Mouse (Mus musculus): Measurements from ENCODE around the gene Slf2. TPM values are rescaled to one million over a fixed set of nuclear protein-coding genes. Genes with fewer than 3 reads are reported as not detected.

Slf2 gene
- polyA plus RNA-seq, 1 experiment from 2014 or later: 31.3 TPM

- no peak overlapping the region for H3K9ac ChIP-seq (ENCODE audit: low read length)
- WGBS: 51% methylated on average over 7 of the region's 7 CpGs
- H3K36me3 ChIP-seq (ENCODE audit: control insufficient read depth, insufficient read depth, low read length): no peaks in the 10 kb centered on the region
- no peak overlapping the region for H3K4me2 ChIP-seq (ENCODE audit: low read depth, low read length)
- no peak for ATAC-seq (ENCODE audit: insufficient read depth, low FRiP score)
- H3K9me3 ChIP-seq (replicated peaks; ENCODE audit: control insufficient read depth, low read length): no peaks in the 10 kb centered on the region
- no peak overlapping the region for H3K4me3 ChIP-seq (replicated peaks; ENCODE audit: low read length)
- no peak overlapping the region for H3K27ac ChIP-seq (ENCODE audit: low read length)
- H3K27me3 ChIP-seq (ENCODE audit: control insufficient read depth, insufficient read depth, low read length): no peaks in the 10 kb centered on the region
- H3K4me1 ChIP-seq (ENCODE audit: control insufficient read depth, insufficient read depth, low read length): peaks cover 25% of the 10 kb centered on the region
Measured at GRCm38 (mm10) chr19:44992246-44992645, 61.3 kb downstream of the Slf2 start.

- H3K27ac ChIP-seq (ENCODE audit: low read length): no peak overlapping the region
- no peak overlapping the region for H3K4me2 ChIP-seq (ENCODE audit: low read depth, low read length)
- no peaks in the 10 kb centered on the region for H3K36me3 ChIP-seq (ENCODE audit: control insufficient read depth, insufficient read depth, low read length)
- no peak overlapping the region for H3K9ac ChIP-seq (ENCODE audit: low read length)
- H3K9me3 ChIP-seq (replicated peaks; ENCODE audit: control insufficient read depth, low read length): no peaks in the 10 kb centered on the region
- H3K4me1 ChIP-seq (ENCODE audit: control insufficient read depth, insufficient read depth, low read length): peaks cover 25% of the 10 kb centered on the region
- no peak overlapping the region for H3K4me3 ChIP-seq (replicated peaks; ENCODE audit: low read length)
- ATAC-seq (ENCODE audit: insufficient read depth, low FRiP score): no peak
- H3K27me3 ChIP-seq (ENCODE audit: control insufficient read depth, insufficient read depth, low read length): no peaks in the 10 kb centered on the region
- 63% methylated on average over 7 of the region's 7 CpGs for WGBS
Measured at GRCm38 (mm10) chr19:44992712-44993111, 61.8 kb downstream of the Slf2 start.

GRCm38 (mm10) chr19:44997786-44998185 is 66.8 kb downstream of the Slf2 start:
- Histone ChIP-seq H3K36me3 (ENCODE audit: control insufficient read depth, insufficient read depth, low read length) (no peaks in the 10 kb centered on the region), H3K9ac (ENCODE audit: low read length) (no peak overlapping the region), H3K4me3 (replicated peaks; ENCODE audit: low read length) (no peak overlapping the region), H3K4me2 (ENCODE audit: low read depth, low read length) (no peak overlapping the region), H3K4me1 (ENCODE audit: control insufficient read depth, insufficient read depth, low read length) (no peaks in the 10 kb centered on the region), H3K9me3 (replicated peaks; ENCODE audit: control insufficient read depth, low read length) (no peaks in the 10 kb centered on the region), H3K27ac (ENCODE audit: low read length) (no peak overlapping the region), H3K27me3 (ENCODE audit: control insufficient read depth, insufficient read depth, low read length) (no peaks in the 10 kb centered on the region)
- WGBS: 72% methylated on average over 11 of the region's 11 CpGs
- no peak for ATAC-seq (ENCODE audit: insufficient read depth, low FRiP score)

- 85% methylated on average over 8 of the region's 8 CpGs for WGBS
Measured at GRCm38 (mm10) chr19:44999647-45000046, 68.7 kb downstream of the Slf2 start.

GRCm38 (mm10) chr19:45002301-45002700 is 71.3 kb downstream of the Slf2 start:
- Histone ChIP-seq H3K9ac (ENCODE audit: low read length) (no peak overlapping the region), H3K27ac (ENCODE audit: low read length) (no peak overlapping the region), H3K36me3 (ENCODE audit: control insufficient read depth, insufficient read depth, low read length) (no peaks in the 10 kb centered on the region), H3K27me3 (ENCODE audit: control insufficient read depth, insufficient read depth, low read length) (no peaks in the 10 kb centered on the region), H3K4me2 (ENCODE audit: low read depth, low read length) (no peak overlapping the region), H3K4me3 (replicated peaks; ENCODE audit: low read length) (no peak overlapping the region), H3K9me3 (replicated peaks; ENCODE audit: control insufficient read depth, low read length) (no peaks in the 10 kb centered on the region), H3K4me1 (ENCODE audit: control insufficient read depth, insufficient read depth, low read length) (peaks cover 13% of the 10 kb centered on the region)
- WGBS: 69% methylated on average over 3 of the region's 3 CpGs
- no peak for ATAC-seq (ENCODE audit: insufficient read depth, low FRiP score)

More at GRCm38 (mm10) chr19:44999647-45000046, 68.7 kb downstream of the Slf2 start:
- Histone ChIP-seq H3K4me1 (ENCODE audit: control insufficient read depth, insufficient read depth, low read length) (no peaks in the 10 kb centered on the region), H3K36me3 (ENCODE audit: control insufficient read depth, insufficient read depth, low read length) (no peaks in the 10 kb centered on the region), H3K4me2 (ENCODE audit: low read depth, low read length) (no peak overlapping the region), H3K27me3 (ENCODE audit: control insufficient read depth, insufficient read depth, low read length) (no peaks in the 10 kb centered on the region), H3K9ac (ENCODE audit: low read length) (no peak overlapping the region), H3K4me3 (replicated peaks; ENCODE audit: low read length) (no peak overlapping the region), H3K9me3 (replicated peaks; ENCODE audit: control insufficient read depth, low read length) (no peaks in the 10 kb centered on the region), H3K27ac (ENCODE audit: low read length) (no peak overlapping the region)
- no peak for ATAC-seq (ENCODE audit: insufficient read depth, low FRiP score)

GRCm38 (mm10) chr19:45003740-45004516 is 73.0 kb downstream of the Slf2 start:
- Histone ChIP-seq H3K4me1 (ENCODE audit: control insufficient read depth, insufficient read depth, low read length) (peaks cover 18% of the 10 kb centered on the region), H3K27me3 (ENCODE audit: control insufficient read depth, insufficient read depth, low read length) (no peaks in the 10 kb centered on the region), H3K9ac (ENCODE audit: low read length) (no peak overlapping the region), H3K9me3 (replicated peaks; ENCODE audit: control insufficient read depth, low read length) (no peaks in the 10 kb centered on the region), H3K36me3 (ENCODE audit: control insufficient read depth, insufficient read depth, low read length) (no peaks in the 10 kb centered on the region), H3K4me2 (ENCODE audit: low read depth, low read length) (no peak overlapping the region), H3K27ac (ENCODE audit: low read length) (no peak overlapping the region), H3K4me3 (replicated peaks; ENCODE audit: low read length) (no peak overlapping the region)
- no peak for ATAC-seq (ENCODE audit: insufficient read depth, low FRiP score)
- WGBS: 86% methylated on average over 7 of the region's 7 CpGs

GRCm38 (mm10) chr19:45005444-45005843 is 74.5 kb downstream of the Slf2 start, which contains the start of gene Twnk:
TSS of gene Twnk (plus strand) at chr19:45005663.
- H3K4me1 ChIP-seq (ENCODE audit: control insufficient read depth, insufficient read depth, low read length): peaks cover 18% of the 10 kb centered on the region
- peak within 1 kb of the TSS; percentile 99 for H3K4me3 ChIP-seq (replicated peaks; ENCODE audit: low read length)
- 10% methylated on average over 16 of the region's 16 CpGs for WGBS
- peak within 1 kb of the TSS; percentile 82 for H3K27ac ChIP-seq (ENCODE audit: low read length)
- H3K36me3 ChIP-seq (ENCODE audit: control insufficient read depth, insufficient read depth, low read length): 0 out of 2 replicates have a peak, but pooled peaks cover 1% of the 10 kb centered on the region
- ATAC-seq (ENCODE audit: insufficient read depth, low FRiP score): no peak
- H3K4me2 ChIP-seq (ENCODE audit: low read depth, low read length): peak within 1 kb of the TSS; percentile 75
- H3K9me3 ChIP-seq (replicated peaks; ENCODE audit: control insufficient read depth, low read length): no peaks in the 10 kb centered on the region
- H3K27me3 ChIP-seq (ENCODE audit: control insufficient read depth, insufficient read depth, low read length): no peaks in the 10 kb centered on the region
- peak within 1 kb of the TSS; percentile 91 for H3K9ac ChIP-seq (ENCODE audit: low read length)

GRCm38 (mm10) chr19:45005957-45006712 is 75.2 kb downstream of the Slf2 start, which contains the start of gene Mrpl43:
TSS of gene Mrpl43 (minus strand) at chr19:45006442.
- Histone ChIP-seq H3K27ac (ENCODE audit: low read length) (peak within 1 kb of the TSS; percentile 82), H3K27me3 (ENCODE audit: control insufficient read depth, insufficient read depth, low read length) (no peaks in the 10 kb centered on the region), H3K4me1 (ENCODE audit: control insufficient read depth, insufficient read depth, low read length) (peaks cover 18% of the 10 kb centered on the region), H3K9ac (ENCODE audit: low read length) (peak within 1 kb of the TSS; percentile 91), H3K4me3 (replicated peaks; ENCODE audit: low read length) (peak within 1 kb of the TSS; percentile 99), H3K4me2 (ENCODE audit: low read depth, low read length) (peak within 1 kb of the TSS; percentile 75), H3K9me3 (replicated peaks; ENCODE audit: control insufficient read depth, low read length) (no peaks in the 10 kb centered on the region), H3K36me3 (ENCODE audit: control insufficient read depth, insufficient read depth, low read length) (peaks cover 8% of the 10 kb centered on the region; the same call in 1 of the 2 replicates)
- WGBS: under 1% methylated on average over 82 of the region's 82 CpGs
- ATAC-seq (ENCODE audit: insufficient read depth, low FRiP score): peak; percentile 92

- peak overlapping the region; percentile 75 for H3K4me2 ChIP-seq (ENCODE audit: low read depth, low read length)
- 28% methylated on average over 17 of the region's 17 CpGs for WGBS
- H3K9ac ChIP-seq (ENCODE audit: low read length): peak overlapping the region; percentile 91
- no peaks in the 10 kb centered on the region for H3K27me3 ChIP-seq (ENCODE audit: control insufficient read depth, insufficient read depth, low read length)
- H3K9me3 ChIP-seq (replicated peaks; ENCODE audit: control insufficient read depth, low read length): no peaks in the 10 kb centered on the region
- H3K27ac ChIP-seq (ENCODE audit: low read length): peak overlapping the region; percentile 82
- H3K4me1 ChIP-seq (ENCODE audit: control insufficient read depth, insufficient read depth, low read length): peaks cover 18% of the 10 kb centered on the region
- no peak for ATAC-seq (ENCODE audit: insufficient read depth, low FRiP score)
- H3K4me3 ChIP-seq (replicated peaks; ENCODE audit: low read length): peak overlapping the region; percentile 99
- peaks cover 10% of the 10 kb centered on the region; the same call in 1 of the 2 replicates for H3K36me3 ChIP-seq (ENCODE audit: control insufficient read depth, insufficient read depth, low read length)
Measured at GRCm38 (mm10) chr19:45007021-45007420, 76.1 kb downstream of the Slf2 start.

All from stomach, embryonic 16.5 days (tissue).